ENCODE assay signal across 7 mouse cellular contexts in genomic region chr16:29451706-29452105, GRCm38 (mm10).
DNase-seq lines count a peak whose midpoint lies in the region; ATAC-seq and TF ChIP-seq lines count a peak whose summit lies in the region.

No protein-coding gene starts in this region.

- H3K4me2 ChIP-seq in embryonic facial prominence, embryonic 14.5 days (ENCODE audit: low read depth, low read length): no peak overlapping the region
- H3K4me2 ChIP-seq in kidney, postnatal 0 days (ENCODE audit: low read length): no peak overlapping the region
- H3K4me2 ChIP-seq in lung, postnatal 0 days (replicated peaks; ENCODE audit: low read depth, low read length): no peak overlapping the region

- TF ChIP-seq EP300 in lung, postnatal 0 days (IDR thresholded peaks at IDR 0.05): no peak

- H3K9me3 ChIP-seq in embryonic facial prominence, embryonic 14.5 days (ENCODE audit: control insufficient read depth, low read length): no peaks in the 10 kb centered on the region
- no peaks in the 10 kb centered on the region for H3K9me3 ChIP-seq in kidney, postnatal 0 days (replicated peaks; ENCODE audit: low read length)
- H3K9me3 ChIP-seq in lung, postnatal 0 days (ENCODE audit: low read length): no peaks in the 10 kb centered on the region

- no peaks in the 10 kb centered on the region for H3K4me1 ChIP-seq in embryonic facial prominence, embryonic 14.5 days (ENCODE audit: control insufficient read depth, insufficient read depth, low read length)
- H3K4me1 ChIP-seq in kidney, postnatal 0 days (replicated peaks; ENCODE audit: insufficient read depth, low read length): no peaks in the 10 kb centered on the region
- no peaks in the 10 kb centered on the region for H3K4me1 ChIP-seq in lung, postnatal 0 days (ENCODE audit: insufficient read depth, low read depth, low read length)

- peak; percentile 5 for DNase-seq in thymus, postnatal 0 days (ENCODE audit: low spot score)
- no peak for DNase-seq in thymus, adult 18-20 months
- DNase-seq in adrenal gland, postnatal 14 days: peak; percentile 59
- DNase-seq in embryonic facial prominence, embryonic 14.5 days (ENCODE audit: low spot score): peak; percentile 42
- DNase-seq in kidney, postnatal 0 days (ENCODE audit: low spot score): peak; percentile 58
- DNase-seq in lung, postnatal 0 days (ENCODE audit: low spot score): peak; percentile 73
- DNase-seq in right cerebral cortex, postnatal 4 days: peak; percentile 40

- ATAC-seq in embryonic facial prominence, embryonic 14.5 days (ENCODE audit: low read depth): no peak
- ATAC-seq in kidney, postnatal 0 days (replicated peaks; ENCODE audit: low FRiP score, low read depth): peak; percentile 57
- ATAC-seq in lung, postnatal 0 days: peak; percentile 84

- H3K27me3 ChIP-seq in embryonic facial prominence, embryonic 14.5 days (replicated peaks; ENCODE audit: control insufficient read depth, insufficient read depth, low read length): no peaks in the 10 kb centered on the region
- no peaks in the 10 kb centered on the region for H3K27me3 ChIP-seq in kidney, postnatal 0 days (ENCODE audit: insufficient read depth, low read length)
- H3K27me3 ChIP-seq in lung, postnatal 0 days (replicated peaks; ENCODE audit: insufficient read depth, low read length): no peaks in the 10 kb centered on the region

- whole genome bisulfite sequencing in embryonic facial prominence, embryonic 14.5 days: 44% methylated on average over 3 of the region's 3 CpGs
- 51% methylated on average over 2 of the region's 3 CpGs for WGBS in kidney, postnatal 0 days
- WGBS in lung, postnatal 0 days: 29% methylated on average over 3 of the region's 3 CpGs

- H3K4me3 ChIP-seq in embryonic facial prominence, embryonic 14.5 days (ENCODE audit: low read depth, low read length): no peak overlapping the region
- no peak overlapping the region for H3K4me3 ChIP-seq in kidney, postnatal 0 days (replicated peaks; ENCODE audit: low read depth, low read length)
- no peak overlapping the region for H3K4me3 ChIP-seq in lung, postnatal 0 days (ENCODE audit: low read depth, low read length)

- H3K36me3 ChIP-seq in embryonic facial prominence, embryonic 14.5 days (ENCODE audit: control insufficient read depth, insufficient read depth, low read length): no peaks in the 10 kb centered on the region
- no peaks in the 10 kb centered on the region for H3K36me3 ChIP-seq in kidney, postnatal 0 days (ENCODE audit: insufficient read depth, low read length)
- H3K36me3 ChIP-seq in lung, postnatal 0 days (ENCODE audit: insufficient read depth, low read length): no peaks in the 10 kb centered on the region

- H3K9ac ChIP-seq in embryonic facial prominence, embryonic 14.5 days (ENCODE audit: low read depth, low read length): no peak overlapping the region
- no peak overlapping the region for H3K9ac ChIP-seq in kidney, postnatal 0 days (ENCODE audit: low read depth, low read length)
- no peak overlapping the region for H3K9ac ChIP-seq in lung, postnatal 0 days (replicated peaks; ENCODE audit: low read depth)

- no peak overlapping the region for H3K27ac ChIP-seq in embryonic facial prominence, embryonic 14.5 days (replicated peaks; ENCODE audit: low read depth, low read length)
- no peak overlapping the region for H3K27ac ChIP-seq in kidney, postnatal 0 days
- H3K27ac ChIP-seq in lung, postnatal 0 days (ENCODE audit: low read length): no peak overlapping the region

- TF ChIP-seq CTCF in kidney, postnatal 0 days (IDR thresholded peaks at IDR 0.05; ENCODE audit: low read depth): peak; percentile 73
- TF ChIP-seq CTCF in lung, postnatal 0 days (IDR thresholded peaks at IDR 0.05): peak; percentile 77

Comparison
In these comparisons a context has a peak if more than half of its experiments do, and no peak if none do; other contexts are left out.
1. DNase-seq: peak in thymus, postnatal 0 days (single experiment), adrenal gland, postnatal 14 days (single experiment), embryonic facial prominence, embryonic 14.5 days (single experiment), kidney, postnatal 0 days (single experiment), lung, postnatal 0 days (single experiment) and right cerebral cortex, postnatal 4 days (single experiment); none in thymus, adult 18-20 months (0 of 2).